Mouse (Mus musculus) frontal cortex, adult 2 months (tissue): Measurements from ENCODE around the gene Taar7f. TPM values are rescaled to one million over a fixed set of nuclear protein-coding genes. Genes with fewer than 3 reads are reported as not detected.
"Not testable (repeated sequence)": the region's sequence is repeated elsewhere in the genome, so short reads cannot be mapped to it uniquely, and the experiment has no call there.

Experiments used
- DNase-seq, 2 experiments: peaks; one replicate each; pipeline ENCODE4 v3.0.0; 2022; ENCODE audit warnings: low spot score in 1 of 2; ENCODE audit errors: extremely low spot score in 1 of 2
- polyA plus RNA-seq: library from polyadenylated mRNA; depleted of rRNA; stranded (reverse); fragments of >200 nt; gene quantifications from 2 replicates; pipeline ENCODE4 v1.2.3, GENCODE M21; 2012; rRNA removed

Gene Taar7f
- polyA plus RNA-seq: not detected in 2 replicates

DNA sequence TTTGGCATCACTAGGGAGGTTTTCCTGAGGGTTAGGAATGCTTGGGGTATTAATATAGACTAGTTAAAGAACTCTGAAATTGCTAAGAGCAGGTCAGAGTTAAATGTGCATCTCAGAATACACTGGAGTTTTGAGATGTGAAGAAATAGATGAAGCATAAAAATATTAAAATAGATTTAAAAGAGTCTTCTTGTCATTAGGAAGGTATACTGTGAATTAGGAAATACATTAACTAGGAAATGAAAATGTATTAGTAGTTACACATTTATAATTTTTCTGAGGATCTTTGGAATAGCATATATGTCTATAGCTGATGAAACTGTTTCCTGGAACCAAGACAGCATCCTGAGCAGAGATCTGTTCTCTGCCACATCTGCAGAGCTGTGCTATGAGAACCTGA, at the start of gene Taar7f:
Taar7f (plus strand) TSS at position 301 of the 400 bp plus-strand sequence.
- DNase-seq: no peak

DNA sequence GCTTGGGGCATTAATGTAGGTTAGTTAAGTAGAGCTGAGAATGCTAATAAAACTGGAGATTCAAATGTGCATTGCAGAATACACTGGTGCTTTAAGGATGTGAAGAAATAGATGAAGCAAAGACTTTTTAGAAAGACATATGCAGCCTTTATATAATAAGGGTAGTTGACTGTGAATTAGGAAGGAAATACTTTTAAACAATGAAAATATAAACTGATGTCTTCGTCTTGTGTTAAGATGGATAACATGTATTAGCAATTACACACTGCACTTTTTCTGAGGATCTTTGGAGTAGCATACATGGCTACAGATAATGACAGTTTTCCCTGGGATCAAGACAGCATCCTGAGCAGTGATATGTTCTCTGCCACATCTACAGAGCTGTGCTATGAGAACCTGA, 49.7 kb upstream of the Taar7f start, which contains the start of gene Taar7b:
Taar7b (plus strand) TSS at position 301 of the 400 bp plus-strand sequence.
- no peak for DNase-seq

DNA sequence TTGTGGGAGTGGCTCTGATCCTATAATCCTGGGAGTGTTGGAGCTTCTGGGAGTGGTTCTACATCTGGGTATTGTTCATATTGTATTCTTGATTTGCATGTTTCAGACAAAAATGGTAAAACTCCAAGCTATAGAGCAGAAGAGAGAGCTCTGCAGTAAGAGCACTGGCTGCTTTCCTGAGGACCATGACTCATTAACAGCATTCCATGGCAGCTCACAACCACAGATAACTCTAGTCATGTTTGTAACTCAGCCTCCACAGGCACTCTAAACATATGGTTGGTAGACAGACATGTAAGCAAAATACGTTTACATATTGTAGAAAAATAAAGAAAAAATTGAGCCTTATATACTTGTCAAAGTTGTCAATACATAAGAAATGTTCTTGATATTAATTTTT, 42.9 kb upstream of the Taar7f start:
- no peak for DNase-seq

DNA sequence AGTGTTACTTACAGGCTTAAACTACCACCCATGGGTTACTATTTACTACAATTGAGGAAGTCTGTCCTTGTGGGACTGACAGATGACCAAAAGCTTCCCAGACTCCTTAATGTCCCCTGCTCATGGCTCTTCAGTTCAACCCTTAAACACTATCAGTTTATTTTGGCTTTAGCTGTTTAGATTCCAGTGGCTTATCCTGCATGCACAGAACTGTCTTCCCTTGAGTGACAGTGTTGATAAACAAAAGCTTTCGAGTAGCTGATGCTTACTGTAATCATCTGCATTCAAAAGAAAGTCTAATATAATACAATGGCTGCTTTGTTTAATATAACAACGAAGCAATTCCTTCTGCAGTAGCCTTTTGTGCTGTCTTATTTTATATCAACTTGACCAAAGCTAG, 42.3 kb upstream of the Taar7f start:
- DNase-seq: no peak

DNA sequence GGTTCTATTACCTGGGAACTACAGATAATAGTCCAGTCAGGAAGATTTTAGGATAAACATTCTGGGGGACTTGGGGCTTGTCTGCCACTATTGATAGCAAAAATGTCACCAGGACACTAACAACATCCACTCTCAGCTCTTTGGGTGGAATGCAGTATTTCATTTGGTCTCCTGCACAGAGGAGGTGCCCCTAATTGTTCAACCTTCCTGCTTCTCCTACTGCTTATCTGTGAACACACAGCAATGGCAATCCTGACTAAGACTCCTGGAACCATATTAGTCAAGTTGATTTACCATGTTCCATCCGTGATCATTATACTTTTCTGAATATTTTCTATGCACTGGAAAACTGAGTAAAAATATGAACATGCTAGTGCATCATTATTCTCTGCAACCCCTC, 41.2 kb upstream of the Taar7f start:
- DNase-seq: no peak

DNA sequence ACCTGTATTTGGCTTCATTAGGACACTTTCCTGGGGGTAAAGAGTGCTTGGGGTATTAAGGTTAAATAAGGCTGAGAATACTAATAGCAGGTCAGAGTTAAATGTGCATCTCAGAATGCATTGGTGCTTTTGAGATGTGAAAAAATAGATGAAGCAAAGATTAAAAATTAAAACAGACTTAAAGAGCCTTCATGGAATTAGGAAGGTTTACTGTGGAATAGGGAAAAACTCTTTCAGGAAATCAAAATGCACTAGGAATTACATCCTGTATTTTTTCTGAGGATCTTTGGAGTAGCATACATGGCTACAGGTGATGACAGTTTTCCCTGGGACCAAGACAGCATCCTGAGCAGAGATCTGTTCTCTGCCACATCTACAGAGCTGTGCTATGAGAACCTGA, 22.4 kb upstream of the Taar7f start, which contains the start of gene Taar7d:
Taar7d (plus strand) TSS at position 301 of the 400 bp plus-strand sequence.
- DNase-seq: no peak

DNA sequence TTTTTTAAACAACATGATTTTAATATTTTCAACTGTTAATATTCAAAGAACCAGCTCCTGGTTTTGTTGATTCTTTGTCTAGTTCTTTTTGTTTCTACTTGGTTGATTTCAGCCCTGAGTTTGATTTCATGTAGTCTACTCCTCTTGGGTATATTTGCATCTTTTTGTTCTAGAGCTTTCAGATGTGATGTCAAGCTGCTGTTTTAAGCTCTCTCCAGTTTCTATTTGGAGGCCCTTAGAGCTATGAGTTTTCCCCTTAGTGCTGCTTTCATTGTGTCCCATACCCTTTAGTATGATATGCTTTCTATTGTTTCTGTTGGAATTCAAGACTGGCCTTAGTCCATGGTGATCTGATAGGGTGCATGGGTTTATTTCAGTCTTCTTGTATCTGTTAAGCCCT, 18.0 kb upstream of the Taar7f start:
- DNase-seq: no peak

DNA sequence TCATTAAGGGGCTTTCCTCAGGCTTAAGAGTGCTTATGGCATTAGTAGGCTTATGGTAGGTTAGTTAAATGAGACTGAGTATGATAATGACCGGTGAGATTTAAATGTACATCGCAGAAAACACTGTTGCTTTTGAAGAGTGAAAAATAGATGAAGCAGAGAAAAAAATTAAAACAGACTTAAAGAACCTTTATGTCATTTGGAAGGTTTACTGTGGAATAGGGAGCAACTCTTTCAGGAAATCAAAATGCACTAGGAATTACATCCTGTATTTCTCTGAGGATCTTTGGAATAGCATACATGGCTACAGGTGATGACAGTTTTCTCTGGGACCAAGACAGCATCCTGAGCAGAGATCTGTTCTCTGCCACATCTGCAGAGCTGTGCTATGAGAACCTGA, 12.0 kb upstream of the Taar7f start, which contains the start of gene Taar7e:
Taar7e (plus strand) TSS at position 301 of the 400 bp plus-strand sequence.
- DNase-seq: no peak

DNA sequence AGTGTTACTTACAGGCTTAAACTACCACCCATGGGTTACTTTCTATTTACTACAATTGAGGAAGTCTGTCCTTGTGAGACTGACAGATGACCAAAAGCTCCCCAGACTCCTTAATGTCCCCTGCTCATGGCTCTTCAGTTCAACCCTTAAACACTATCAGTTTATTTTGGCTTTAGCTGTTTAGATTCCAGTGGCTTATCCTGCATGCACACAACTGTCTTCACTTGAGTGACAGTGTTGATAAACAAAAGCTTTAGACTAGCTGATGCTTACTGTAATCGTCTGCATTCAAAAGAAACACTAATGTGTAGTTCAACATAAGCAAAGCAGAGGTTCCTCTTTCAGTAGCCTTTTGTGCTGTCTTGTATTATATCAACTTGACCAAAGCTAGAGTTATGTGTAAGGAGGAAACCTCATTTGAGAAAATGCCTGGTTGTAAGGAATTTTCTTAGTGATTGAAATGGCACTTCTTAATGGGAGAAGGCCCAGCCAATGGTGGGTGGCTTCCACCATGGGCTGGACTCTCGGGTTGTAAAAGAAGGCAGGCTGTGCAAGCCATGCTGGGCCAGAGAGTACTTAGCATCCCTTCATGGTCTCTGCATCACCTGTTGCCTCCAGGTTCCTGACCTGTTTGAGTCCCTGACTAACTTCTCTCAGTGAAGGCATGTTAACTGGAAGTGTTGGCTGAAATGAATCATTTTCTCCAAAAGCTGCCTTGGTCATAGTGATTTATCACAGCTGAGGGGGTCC, 9.0 kb upstream of the Taar7f start:
- DNase-seq: no peak

DNA sequence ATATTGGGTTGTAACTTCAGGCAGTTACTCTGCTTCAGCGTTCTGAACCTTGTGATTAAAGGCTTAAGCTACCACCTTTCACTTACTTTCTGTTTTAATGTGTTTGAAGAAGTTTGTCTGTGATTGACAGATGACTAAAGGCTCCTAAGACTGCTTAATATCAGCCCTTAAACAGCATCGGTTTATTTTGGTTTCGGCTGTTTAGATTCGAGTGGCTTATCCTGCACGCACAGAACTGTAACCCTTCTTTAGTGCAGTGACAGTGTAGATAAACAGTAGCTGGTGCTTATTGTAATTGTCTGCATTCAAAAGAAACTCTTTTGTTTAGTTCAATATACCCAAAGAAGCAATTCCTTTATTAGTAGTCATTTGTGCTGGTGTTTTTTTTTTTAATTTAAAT, 2.7 kb downstream of the Taar7f start:
- DNase-seq: no peak

DNA sequence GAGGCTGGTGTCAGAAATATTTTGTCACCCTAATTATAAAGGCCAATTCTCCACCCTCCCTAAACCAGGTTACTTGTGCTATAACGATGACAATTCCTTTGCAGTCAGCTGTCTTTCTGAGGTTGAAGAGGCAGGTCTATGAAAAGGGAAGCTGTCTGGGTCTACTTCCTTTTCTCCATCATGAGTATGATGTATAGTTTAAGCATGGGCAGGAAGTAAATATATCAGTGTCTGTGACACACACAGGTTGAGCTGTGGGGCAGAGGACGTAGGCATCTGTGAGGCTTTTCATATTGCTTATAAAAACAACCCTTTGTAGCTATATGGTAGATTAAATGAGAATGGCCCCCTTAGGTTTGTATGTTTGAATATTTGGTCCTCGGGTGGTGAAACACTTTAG, 9.7 kb downstream of the Taar7f start:
- no peak for DNase-seq

DNA sequence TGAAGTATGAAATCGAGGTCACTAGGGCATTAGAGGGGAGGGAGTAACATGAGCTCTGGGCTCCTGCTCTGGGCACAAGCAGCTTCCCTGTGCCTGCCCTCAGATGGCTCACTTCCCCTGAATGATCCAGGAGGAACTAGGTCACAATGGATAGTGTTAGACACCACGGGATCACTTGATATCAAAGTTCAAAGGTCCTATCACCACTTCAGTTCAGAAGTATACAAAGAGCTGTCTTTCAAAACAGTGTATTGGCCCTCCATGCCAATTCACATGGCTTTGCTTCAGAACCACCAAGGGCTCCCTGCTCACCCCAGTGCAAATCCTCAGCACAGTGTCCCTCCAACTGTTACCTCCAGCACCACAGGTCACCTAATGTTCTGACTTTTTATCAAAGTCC, 25.4 kb downstream of the Taar7f start:
- DNase-seq: not testable (repeated sequence)

DNA sequence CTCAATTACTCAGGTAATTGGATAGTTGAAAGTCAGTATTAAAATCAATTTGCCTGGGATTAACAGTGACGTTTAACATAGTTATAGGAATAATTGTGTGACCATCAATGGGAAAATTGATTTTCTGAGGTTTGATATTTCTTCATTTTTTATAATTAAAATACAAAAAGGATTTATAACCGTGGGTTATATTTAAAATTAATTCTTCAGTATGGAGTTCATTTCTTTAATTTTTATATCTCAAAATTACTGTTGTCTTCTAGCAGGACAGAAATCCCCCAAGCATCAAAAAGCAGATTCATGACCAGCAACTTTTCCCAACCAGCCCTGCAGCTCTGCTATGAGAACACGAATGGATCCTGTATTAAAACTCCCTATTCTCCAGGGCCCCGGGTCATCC, 26.9 kb downstream of the Taar7f start, which contains the start of gene Taar8a:
Taar8a (plus strand) TSS at position 301 of the 400 bp plus-strand sequence.
- DNase-seq: not testable (repeated sequence)

DNA sequence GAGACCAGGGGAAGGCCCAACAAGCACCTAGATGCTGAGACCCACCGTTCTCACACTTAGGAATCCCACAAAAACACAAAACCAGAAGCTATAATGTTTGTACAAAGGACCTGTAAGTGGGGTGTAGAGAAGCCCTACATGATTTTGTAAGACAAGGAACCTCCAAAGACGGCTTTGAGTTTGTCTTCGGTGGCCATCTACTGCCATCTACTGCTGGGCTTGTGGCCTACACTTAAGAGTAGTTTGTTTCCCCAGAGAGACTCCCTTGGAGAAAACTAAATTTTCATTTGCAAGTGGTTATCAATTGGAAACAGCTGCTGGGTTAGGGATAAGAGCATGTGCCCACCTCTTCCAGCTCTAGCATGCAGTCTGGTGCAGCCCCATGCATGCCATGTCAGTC, 30.9 kb downstream of the Taar7f start:
- DNase-seq: peak; percentile 9 to 76

DNA sequence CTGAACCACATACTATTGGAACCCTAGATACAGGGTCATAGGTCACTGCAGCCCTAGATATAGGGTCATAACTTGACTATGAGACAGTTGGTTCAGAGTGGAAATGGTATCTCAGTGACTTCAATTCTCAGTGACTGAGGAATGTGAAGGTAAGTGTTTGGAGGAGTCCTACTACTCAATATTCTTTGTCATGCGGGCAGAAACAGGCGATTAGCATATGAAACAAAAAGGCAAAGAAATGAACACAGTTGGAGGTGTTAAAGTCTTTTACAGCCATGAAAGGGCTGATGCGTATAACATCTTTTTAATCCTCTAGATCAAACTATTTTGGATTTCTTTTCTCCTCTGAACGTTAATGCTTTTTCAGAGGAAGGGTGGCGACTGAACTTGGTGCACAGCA, 36.6 kb downstream of the Taar7f start:
- DNase-seq: no peak

DNA sequence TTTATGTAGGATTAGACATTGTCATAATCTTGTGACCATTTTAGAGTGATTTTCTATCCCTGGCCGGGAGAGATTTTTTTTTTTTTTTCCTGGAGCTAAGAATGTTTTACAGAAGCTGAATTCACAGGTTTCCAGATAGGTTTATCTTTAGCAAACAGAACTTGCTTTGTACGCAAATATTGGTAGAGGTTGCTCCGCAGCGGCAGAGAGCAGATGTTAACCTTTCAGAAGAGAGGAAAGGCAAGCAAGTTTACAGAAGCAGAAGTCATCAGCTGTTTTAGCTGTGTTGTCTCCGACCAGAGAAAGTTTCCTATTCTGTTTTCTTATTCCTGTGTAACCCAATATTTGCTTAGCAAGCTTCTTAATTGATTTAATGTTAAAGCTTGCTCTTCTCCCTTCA, 37.2 kb downstream of the Taar7f start:
- DNase-seq: no peak

DNA sequence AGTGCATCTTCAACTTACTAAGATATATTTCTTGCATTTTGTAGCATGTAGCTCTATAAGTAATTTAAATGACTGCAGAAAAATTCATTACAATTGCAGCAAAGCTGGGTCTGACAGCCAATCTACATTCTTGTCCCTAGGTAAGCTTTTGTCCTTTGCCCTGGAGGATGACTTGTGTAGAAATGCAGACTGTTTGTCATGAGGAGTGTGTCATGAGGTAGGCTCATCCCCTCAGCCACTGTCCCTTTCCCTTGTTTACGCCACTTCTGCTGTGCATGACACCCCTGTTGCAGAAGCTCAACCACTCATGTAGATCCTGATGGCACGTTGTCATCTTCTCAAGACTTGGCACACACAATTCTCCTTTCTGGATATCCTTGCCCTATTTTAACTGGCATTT, 37.9 kb downstream of the Taar7f start:
- no peak for DNase-seq

DNA sequence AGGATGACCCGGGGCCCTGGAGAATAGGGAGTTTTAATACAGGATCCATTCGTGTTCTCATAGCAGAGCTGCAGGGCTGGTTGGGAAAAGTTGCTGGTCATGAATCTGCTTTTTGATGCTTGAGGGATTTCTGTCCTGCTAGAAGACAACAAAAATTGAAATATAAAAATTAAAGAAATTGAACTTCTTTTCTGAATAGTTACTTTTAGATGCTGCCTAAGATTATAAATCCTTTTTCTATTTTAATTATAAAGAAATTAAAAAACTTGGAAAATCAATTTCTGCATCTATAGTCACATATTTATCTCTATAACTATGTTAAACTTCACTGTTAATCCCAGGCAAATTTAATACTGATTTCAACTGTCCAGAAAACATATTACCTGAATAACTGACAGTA, 42.9 kb downstream of the Taar7f start, which contains the start of gene Taar8b:
Taar8b (minus strand) TSS at position 101 of the 400 bp plus-strand sequence.
- DNase-seq: no peak

DNA sequence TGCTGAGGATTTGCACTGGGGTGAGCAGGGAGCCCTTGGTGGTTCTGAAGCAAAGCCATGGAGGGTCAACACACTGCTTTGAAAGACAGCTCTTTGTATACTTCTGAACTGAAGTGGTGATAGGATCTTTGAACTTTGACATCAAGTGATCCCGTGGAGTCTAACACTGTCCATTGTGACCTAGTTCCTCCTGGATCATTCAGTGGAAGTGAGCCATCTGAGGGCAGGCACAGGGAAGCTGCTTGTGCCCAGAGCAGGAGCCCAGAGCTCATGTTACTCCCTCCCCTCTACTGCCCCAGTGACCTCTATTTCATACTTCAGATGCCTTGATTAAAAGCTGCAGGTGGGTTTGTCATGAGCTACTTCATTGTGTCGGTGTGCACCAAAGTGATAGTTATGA, 47.7 kb downstream of the Taar7f start:
- DNase-seq: not testable (repeated sequence)
